Mouse (Mus musculus) heart, adult 2 months (tissue): ENCODE measurements at regions not wholly inside any gene's neighbourhood (a gene's known extent, or its start where the extent isn't known, plus 50 kb on each side); places are given as distances from the start of the nearest gene placed in this dataset.

ENCODE experiments used
- DNase-seq, 2 experiments: peaks; one replicate each; pipeline ENCODE4 v3.0.0; 2021
- H3K27ac ChIP-seq: fragments of 200-600 bp; 2 replicates; pipeline ENCODE4 v1.8.1; 2022
- H3K27me3 ChIP-seq: fragments of 200-500 bp; 2 replicates; pipeline ENCODE4 v1.6.1; 2012; ENCODE audit warnings: mild to moderate bottlenecking, low read length, inconsistent platforms, mixed read lengths; ENCODE audit not compliant: control insufficient read depth, insufficient read depth
- H3K36me3 ChIP-seq: fragments of 200-500 bp; 2 replicates; pipeline ENCODE4 v1.6.1; 2012; ENCODE audit warnings: low read length, inconsistent platforms; ENCODE audit not compliant: control insufficient read depth, insufficient read depth
- H3K4me1 ChIP-seq: fragments of 200-500 bp; 2 replicates; pipeline ENCODE4 v1.6.1; 2011; ENCODE audit warnings: low read length; ENCODE audit not compliant: control insufficient read depth, insufficient read depth
- H3K4me3 ChIP-seq: fragments of 200-600 bp; 2 replicates; pipeline ENCODE4 v1.8.1; 2022
- H3K79me2 ChIP-seq: fragments of 200-500 bp; replicated peaks from 2 replicates; pipeline ENCODE4 v1.6.1; 2012; ENCODE audit warnings: mild to moderate bottlenecking, inconsistent platforms, low read length, moderate library complexity, mixed read lengths; ENCODE audit not compliant: control insufficient read depth, insufficient read depth
- H3K9ac ChIP-seq: fragments of 200-500 bp; 2 replicates; pipeline ENCODE4 v1.6.1; 2012; ENCODE audit warnings: low read depth, mild to moderate bottlenecking, control low read depth, inconsistent platforms, low read length, mixed read lengths
- CTCF ChIP-seq: fragments of 200-600 bp; IDR thresholded peaks from 2 replicates; pipeline ENCODE4 v1.8.1; 2022; ENCODE audit warnings: antibody characterized with exemption, mild to moderate bottlenecking, moderate library complexity
- EP300 ChIP-seq: fragments of 200-500 bp; IDR thresholded peaks from 2 replicates; pipeline ENCODE4 v1.6.1; 2011; ENCODE audit warnings: low read depth, low read length, control low read depth; ENCODE audit not compliant: insufficient read depth
- POLR2A ChIP-seq: fragments of 200-500 bp; IDR thresholded peaks from 2 replicates; pipeline ENCODE4 v1.6.1; 2011; ENCODE audit warnings: mild to moderate bottlenecking, low read depth, low read length, control low read depth; ENCODE audit not compliant: insufficient read depth
- WGBS: fragments of 180-500 bp; shearing (Covaris S2); methylation state at CpG from one replicate; pipeline ENCODE4 v1.1.7; 2018; 5-methylcytosine and 5-hydroxymethylcytosine counted together
- intact Hi-C: fragments of 180-260 bp; cut with DNase I; formaldehyde crosslinking; loops from one replicate; pipeline ENCODE4 v1.15.1; 2025

GRCm38 (mm10) chr16:5493352-5493751, 237.6 kb upstream of the Eef2kmt start:
- no peak overlapping the region for H3K9ac ChIP-seq
- no peaks in the 10 kb centered on the region for H3K36me3 ChIP-seq
- no peaks in the 10 kb centered on the region for H3K4me1 ChIP-seq
- TF ChIP-seq POLR2A (no peak), EP300 (no peak)
- no peak for DNase-seq
- 33% methylated on average over 6 of the region's 6 CpGs for whole genome bisulfite sequencing
- intact Hi-C loops: no loop called here
- no peak overlapping the region for H3K27ac ChIP-seq
- no peak overlapping the region for H3K4me3 ChIP-seq
- H3K79me2 ChIP-seq: no peaks in the 10 kb centered on the region
- no peaks in the 10 kb centered on the region for H3K27me3 ChIP-seq

- H3K4me3 ChIP-seq: no peak overlapping the region
- TF ChIP-seq EP300: no peak
- TF ChIP-seq CTCF: no peak
- TF ChIP-seq POLR2A: no peak
- H3K79me2 ChIP-seq: no peaks in the 10 kb centered on the region
- H3K9ac ChIP-seq: no peak overlapping the region
- no peak overlapping the region for H3K27ac ChIP-seq
- 56% methylated on average over 3 of the region's 3 CpGs for WGBS
- H3K36me3 ChIP-seq: no peaks in the 10 kb centered on the region
- no peaks in the 10 kb centered on the region for H3K27me3 ChIP-seq
- no peaks in the 10 kb centered on the region for H3K4me1 ChIP-seq
- DNase-seq: no peak
- intact Hi-C loops: no loop called here
Measured at GRCm38 (mm10) chr16:5487259-5487658, 231.5 kb upstream of the Eef2kmt start.

- Histone ChIP-seq H3K27ac (no peak overlapping the region), H3K36me3 (no peaks in the 10 kb centered on the region), H3K79me2 (no peaks in the 10 kb centered on the region), H3K27me3 (no peaks in the 10 kb centered on the region), H3K4me1 (no peaks in the 10 kb centered on the region), H3K4me3 (no peak overlapping the region), H3K9ac (no peak overlapping the region)
- intact Hi-C loops: no loop called here
- no peak for DNase-seq
- 37% methylated on average over 6 of the region's 6 CpGs for WGBS
- TF ChIP-seq EP300: no peak
- TF ChIP-seq POLR2A: no peak
- no peak for TF ChIP-seq CTCF
Measured at GRCm38 (mm10) chr16:5483337-5483736, 227.6 kb upstream of the Eef2kmt start.

GRCm38 (mm10) chr16:5480148-5480547, 224.4 kb upstream of the Eef2kmt start:
- H3K27ac ChIP-seq: no peak overlapping the region
- H3K36me3 ChIP-seq: no peaks in the 10 kb centered on the region
- TF ChIP-seq EP300 (no peak), CTCF (no peak), POLR2A (no peak)
- WGBS: 30% methylated on average over 1 of the region's 1 CpGs
- H3K4me1 ChIP-seq: no peaks in the 10 kb centered on the region
- H3K79me2 ChIP-seq: no peaks in the 10 kb centered on the region
- H3K9ac ChIP-seq: no peak overlapping the region
- H3K27me3 ChIP-seq: no peaks in the 10 kb centered on the region
- no peak overlapping the region for H3K4me3 ChIP-seq
- intact Hi-C loops: no loop called here
- DNase-seq: no peak

- intact Hi-C loops: no loop called here
Measured at GRCm38 (mm10) chr16:5478970-5479369, 223.2 kb upstream of the Eef2kmt start.

GRCm38 (mm10) chr16:5471321-5471720, 215.5 kb upstream of the Eef2kmt start:
- intact Hi-C loops: loop anchor here (5.0 kb wide), 1 partner anchor 546 kb away; no protein-coding TSS in a partner anchor
- Histone ChIP-seq H3K27ac (no peak overlapping the region), H3K79me2 (no peaks in the 10 kb centered on the region), H3K4me1 (no peaks in the 10 kb centered on the region), H3K4me3 (no peak overlapping the region), H3K27me3 (no peaks in the 10 kb centered on the region), H3K9ac (no peak overlapping the region), H3K36me3 (no peaks in the 10 kb centered on the region)
- TF ChIP-seq POLR2A: no peak
- peak; percentile 71 for TF ChIP-seq CTCF
- 28% methylated on average over 5 of the region's 5 CpGs for WGBS
- DNase-seq: peak in 1 of 2 experiments; percentile 31

More at GRCm38 (mm10) chr16:5478970-5479369, 223.2 kb upstream of the Eef2kmt start:
- no peaks in the 10 kb centered on the region for H3K4me1 ChIP-seq
- no peak overlapping the region for H3K27ac ChIP-seq
- H3K27me3 ChIP-seq: no peaks in the 10 kb centered on the region
- H3K4me3 ChIP-seq: no peak overlapping the region
- H3K36me3 ChIP-seq: no peaks in the 10 kb centered on the region
- H3K9ac ChIP-seq: no peak overlapping the region
- TF ChIP-seq EP300 (no peak), POLR2A (no peak), CTCF (no peak)
- no peaks in the 10 kb centered on the region for H3K79me2 ChIP-seq
- no peak for DNase-seq
